21 mouse cellular contexts compared by ENCODE assay signal in the genomic region with DNA sequence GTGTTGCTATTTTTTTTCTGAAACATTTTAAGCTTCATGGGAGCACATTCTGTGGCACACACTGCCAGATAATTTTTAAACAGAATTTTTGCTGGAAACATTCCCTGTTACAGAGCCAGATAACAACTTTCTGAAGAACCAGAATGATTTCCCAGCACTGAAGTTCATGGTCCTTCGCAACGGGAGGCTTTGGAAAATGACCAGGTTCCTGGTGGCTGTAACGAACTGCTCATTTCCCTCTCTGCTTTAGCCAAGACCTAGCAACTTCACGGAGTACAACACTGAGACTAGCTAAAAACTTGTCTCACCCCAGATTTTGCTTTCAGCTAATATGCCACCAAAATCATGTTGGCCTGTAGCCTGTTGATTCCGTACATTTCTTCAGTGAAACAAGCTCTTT. TPM values are rescaled to one million over a fixed set of nuclear protein-coding genes. Genes with fewer than 3 reads are reported as not detected.
A peak's percentile ranks its signal among the peaks of the same experiment; 100 is the strongest.
DNase-seq lines count a peak whose midpoint lies in the region; ATAC-seq and TF ChIP-seq lines count a peak whose summit lies in the region.
"Had no signal": no experiment of that assay in that cellular context is flagged by ENCODE, and none has a peak within 500 bp of the region (broad histone marks: within the 10 kb centered on the region; RNA-seq: fewer than 3 reads in every experiment).

No protein-coding gene starts in this region.

- intact Hi-C loops in left cerebral cortex, postnatal 4 days (cut with DNase I), result loop anchor here (5.0 kb wide), 1 partner anchor 59 kb away; no protein-coding TSS in a partner anchor
- intact Hi-C loops in left cerebral cortex, postnatal 25 days (cut with DNase I), result no loop called here

- DNase-seq in embryonic facial prominence, embryonic 14.5 days (ENCODE audit: low spot score), result peak; percentile 19
- DNase-seq in embryonic facial prominence, embryonic 10.5 days (ENCODE audit: low spot score), result no peak
- peak; percentile 19 for DNase-seq in left cerebral cortex, postnatal 4 days
- DNase-seq in left cerebral cortex, postnatal 25 days (ENCODE audit: low spot score in 2 of 2), result no peak
- peak; percentile 53 for DNase-seq in lung, postnatal 25 days (ENCODE audit: low spot score)
- no peak for DNase-seq in frontal cortex, postnatal 14 days (ENCODE audit: low spot score in 2 of 2)
- DNase-seq: cerebellum, adult 9-11 months; embryo, embryonic 11 days; gastrocnemius, postnatal 14 days; right cerebral cortex, adult 18-20 months had no signal

- no peaks in the 10 kb centered on the region for H3K36me3 ChIP-seq in embryonic facial prominence, embryonic 14.5 days (ENCODE audit: control insufficient read depth, insufficient read depth, low read length)
- no peaks in the 10 kb centered on the region for H3K36me3 ChIP-seq in embryonic facial prominence, embryonic 10.5 days (replicated peaks)
- no peaks in the 10 kb centered on the region for H3K36me3 ChIP-seq in forebrain, embryonic 13.5 days (ENCODE audit: poor library complexity, severe bottlenecking)
- H3K36me3 ChIP-seq: heart, embryonic 13.5 days; kidney, embryonic 15.5 days had no signal

- no peaks in the 10 kb centered on the region for H3K9me3 ChIP-seq in embryonic facial prominence, embryonic 14.5 days (ENCODE audit: control insufficient read depth, low read length)
- H3K9me3 ChIP-seq in embryonic facial prominence, embryonic 10.5 days, result no peaks in the 10 kb centered on the region
- H3K9me3 ChIP-seq in forebrain, embryonic 13.5 days (replicated peaks), result no peaks in the 10 kb centered on the region
- H3K9me3 ChIP-seq: heart, embryonic 13.5 days; kidney, embryonic 15.5 days; megakaryocyte, embryonic 14.5 days had no signal

- no peak overlapping the region for H3K4me3 ChIP-seq in embryonic facial prominence, embryonic 14.5 days (ENCODE audit: low read depth, low read length)
- no peak overlapping the region for H3K4me3 ChIP-seq in embryonic facial prominence, embryonic 10.5 days
- H3K4me3 ChIP-seq in embryonic fibroblast, embryonic 13.5 days (ENCODE audit: insufficient read depth, low read length), result no peak overlapping the region
- H3K4me3 ChIP-seq in forebrain, embryonic 13.5 days, result no peak overlapping the region
- H3K4me3 ChIP-seq: erythroblast, embryonic 14.5 days; heart, embryonic 13.5 days; kidney, embryonic 15.5 days; megakaryocyte, embryonic 14.5 days had no signal

- no peak overlapping the region for H3K4me2 ChIP-seq in embryonic facial prominence, embryonic 14.5 days (ENCODE audit: low read depth, low read length)
- H3K4me2 ChIP-seq in forebrain, embryonic 13.5 days, result no peak overlapping the region
- H3K4me2 ChIP-seq: heart, embryonic 13.5 days; kidney, embryonic 15.5 days had no signal

- 76% methylated on average over 5 of the region's 5 CpGs for WGBS in embryonic facial prominence, embryonic 14.5 days
- WGBS in embryonic facial prominence, embryonic 10.5 days, result 91% methylated on average over 5 of the region's 5 CpGs
- 88% methylated on average over 5 of the region's 5 CpGs for WGBS in forebrain, embryonic 13.5 days

- H3K27ac ChIP-seq in embryonic facial prominence, embryonic 14.5 days (replicated peaks; ENCODE audit: low read depth, low read length), result no peak overlapping the region
- no peak overlapping the region for H3K27ac ChIP-seq in embryonic facial prominence, embryonic 10.5 days (replicated peaks)
- H3K27ac ChIP-seq in embryonic fibroblast, embryonic 13.5 days (ENCODE audit: insufficient read depth, low read length), result peak overlapping the region; percentile 67; the same call in 1 of the 2 replicates
- H3K27ac ChIP-seq in forebrain, embryonic 13.5 days, result no peak overlapping the region
- H3K27ac ChIP-seq: heart, embryonic 13.5 days; kidney, embryonic 15.5 days; liver, embryonic 14.5 days had no signal

- no peaks in the 10 kb centered on the region for H3K4me1 ChIP-seq in embryonic facial prominence, embryonic 14.5 days (ENCODE audit: control insufficient read depth, insufficient read depth, low read length)
- H3K4me1 ChIP-seq in embryonic facial prominence, embryonic 10.5 days, result no peaks in the 10 kb centered on the region
- H3K4me1 ChIP-seq in embryonic fibroblast, embryonic 13.5 days (ENCODE audit: control insufficient read depth, insufficient read depth, low read length), result no peaks in the 10 kb centered on the region
- no peaks in the 10 kb centered on the region for H3K4me1 ChIP-seq in forebrain, embryonic 13.5 days
- H3K4me1 ChIP-seq: heart, embryonic 13.5 days; kidney, embryonic 15.5 days; megakaryocyte, embryonic 14.5 days had no signal

- H3K9ac ChIP-seq in embryonic facial prominence, embryonic 14.5 days (ENCODE audit: low read depth, low read length), result no peak overlapping the region
- H3K9ac ChIP-seq in forebrain, embryonic 13.5 days, result no peak overlapping the region
- H3K9ac ChIP-seq: heart, embryonic 13.5 days; kidney, embryonic 15.5 days; liver, embryonic 14.5 days had no signal

- TF ChIP-seq POLR2A in embryonic fibroblast, embryonic 13.5 days (IDR thresholded peaks at IDR 0.05; ENCODE audit: low read depth, low read length), result no peak

- no peaks in the 10 kb centered on the region for H3K27me3 ChIP-seq in embryonic facial prominence, embryonic 14.5 days (replicated peaks; ENCODE audit: control insufficient read depth, insufficient read depth, low read length)
- no peaks in the 10 kb centered on the region for H3K27me3 ChIP-seq in embryonic facial prominence, embryonic 10.5 days (replicated peaks; ENCODE audit: low read depth, poor library complexity, severe bottlenecking)
- H3K27me3 ChIP-seq in forebrain, embryonic 13.5 days, result no peaks in the 10 kb centered on the region
- H3K27me3 ChIP-seq: heart, embryonic 13.5 days; kidney, embryonic 15.5 days; Patski had no signal

- no peak for ATAC-seq in embryonic facial prominence, embryonic 14.5 days (ENCODE audit: low read depth)
- no peak for ATAC-seq in forebrain, embryonic 13.5 days
- ATAC-seq: activated CD4-positive, CD25-positive, alpha-beta regulatory T cell, adult 4 months; midbrain, embryonic 16.5 days; Patski had no signal

- TF ChIP-seq CTCF in embryonic fibroblast, embryonic 13.5 days (IDR thresholded peaks at IDR 0.05; ENCODE audit: borderline replicate concordance, insufficient read depth, low read length), result no peak

RNA-seq across cellular contexts. Expression of gene Gpr88, which starts 9.8 kb away (rescaled TPM):
- polyA plus RNA-seq in embryonic facial prominence, embryonic 14.5 days (2014; fragmentation: Nextera tagmentation; extraction: Ambion mirVana), result 0.93 and 2.5 TPM in 2 replicates
- 0.52 TPM in 1 of 2 replicates, not detected in the other for polyA plus RNA-seq in embryonic facial prominence, embryonic 10.5 days (2016; fragmentation: Nextera tagmentation; extraction: Ambion mirVana)
- total RNA-seq in left cerebral cortex, postnatal 4 days (2021), result 10 to 100 TPM; 27.9 to 31.8 TPM
- 100 to 1,000 TPM in 1 of 2 experiments, 10 to 100 TPM in 1; 81.5 to 167 TPM for total RNA-seq in left cerebral cortex, postnatal 25 days (2021)
- 2.2 and 5.6 TPM in 2 replicates for polyA plus RNA-seq in embryonic fibroblast, embryonic 13.5 days (2011; ENCODE audit: insufficient read length, low read depth, missing spikeins)
- polyA plus RNA-seq in forebrain, embryonic 13.5 days (2015; fragmentation: Nextera tagmentation; extraction: Ambion mirVana), result 3.8 and 4.3 TPM in 2 replicates
- total RNA-seq: hematopoietic stem cell, adult 5-6 weeks had no signal
- polyA plus RNA-seq: activated CD4-positive, CD25-positive, alpha-beta regulatory T cell, adult 4 months; erythroblast, embryonic 14.5 days had no signal

Comparison
In these comparisons a context has a peak if more than half of its experiments do, and no peak if none do; other contexts are left out.
1. DNase-seq: peak in embryonic facial prominence, embryonic 14.5 days (single experiment), left cerebral cortex, postnatal 4 days (single experiment) and lung, postnatal 25 days (single experiment); none in embryonic facial prominence, embryonic 10.5 days (single experiment), left cerebral cortex, postnatal 25 days (0 of 2) and frontal cortex, postnatal 14 days (0 of 2).